Mouse (Mus musculus) megakaryocyte-erythroid progenitor cell, adult 5-6 weeks (primary cell): ENCODE measurements around the gene Shf. TPM values are rescaled to one million over a fixed set of nuclear protein-coding genes. Genes with fewer than 3 reads are reported as not detected.
A peak's percentile ranks its signal among the peaks of the same experiment; 100 is the strongest.

Experiments
- ATAC-seq: replicated peaks from 2 replicates; pipeline ENCODE4 v1.8.0; 2016; ENCODE audit warnings: mild to moderate bottlenecking, inconsistent platforms; ENCODE audit not compliant: severe bottlenecking, poor library complexity, low FRiP score, low TSS enrichment
- total RNA-seq, 2 experiments: library from RNA; stranded (forward) in 1 of 2; stranded (reverse) in 1 of 2; fragments of 200-1000, 215-1000 nt in 1 of 2; fragments of >200 nt in 1 of 2; fragmentation: Nextera tagmentation in 1 of 2; gene quantifications; 2 replicates each; pipeline ENCODE4 v1.2.3; 2014 to 2017

Gene Shf
- total RNA-seq, 2 experiments from 2014 or later: 8.7 to 13.8 TPM

DNA sequence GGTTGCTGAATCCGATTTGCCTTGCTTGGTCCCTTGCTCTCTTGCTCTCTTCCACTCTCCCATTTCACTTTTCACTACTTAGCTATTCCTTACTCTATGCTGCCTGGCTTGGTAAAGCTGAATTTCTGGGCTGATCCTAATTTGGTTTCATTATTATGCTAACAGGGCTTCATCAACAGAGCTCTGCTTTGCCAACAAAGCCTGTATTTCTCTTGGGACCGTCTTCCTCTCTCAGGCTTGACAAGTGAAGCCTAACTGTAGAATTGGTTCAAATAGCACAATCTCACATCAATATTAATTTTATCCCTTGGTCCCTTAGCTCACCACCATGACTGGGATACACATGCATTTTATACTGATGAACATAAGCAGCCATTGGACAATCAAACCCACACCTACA is 57.4 kb downstream of the Shf start:
- no peak for ATAC-seq

DNA sequence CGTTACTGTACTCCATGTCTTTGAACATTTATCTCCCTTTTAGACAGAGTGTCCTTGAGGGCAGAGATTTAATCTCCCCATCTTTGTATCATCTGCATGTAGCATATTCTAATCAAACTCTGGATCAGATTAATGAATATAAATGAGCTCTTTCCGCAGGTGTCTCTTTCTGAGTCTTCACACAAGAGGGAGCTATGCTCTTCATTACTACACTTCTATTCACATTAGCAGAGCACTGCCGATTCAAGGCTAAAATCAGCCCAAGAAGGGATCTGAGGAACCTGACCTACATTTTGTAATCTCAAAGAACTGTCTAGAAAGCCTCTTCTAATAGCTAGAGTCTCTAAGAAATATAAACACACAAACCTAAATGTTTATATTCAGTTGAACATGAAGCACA is 59.3 kb downstream of the Shf start:
- no peak for ATAC-seq

DNA sequence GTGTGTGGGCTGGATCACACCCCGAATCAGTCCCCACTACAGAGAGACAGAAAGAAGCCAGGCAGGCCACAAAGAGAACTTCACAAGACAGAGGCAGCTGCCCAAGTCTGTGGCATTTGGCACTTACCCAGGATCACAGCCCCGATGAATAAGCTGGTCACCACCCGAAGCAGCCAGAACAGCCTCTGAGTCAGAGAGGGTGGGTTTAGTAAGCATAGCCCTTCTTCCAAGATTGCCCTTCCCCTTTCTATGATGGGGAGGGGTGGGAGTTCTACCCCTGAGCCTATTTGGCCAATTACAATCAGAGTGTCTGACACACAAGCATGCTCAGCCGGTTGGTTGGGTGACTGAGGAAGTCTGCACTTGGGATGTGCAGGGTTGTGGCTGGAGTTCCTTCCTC is 62.8 kb downstream of the Shf start:
- ATAC-seq: no peak

DNA sequence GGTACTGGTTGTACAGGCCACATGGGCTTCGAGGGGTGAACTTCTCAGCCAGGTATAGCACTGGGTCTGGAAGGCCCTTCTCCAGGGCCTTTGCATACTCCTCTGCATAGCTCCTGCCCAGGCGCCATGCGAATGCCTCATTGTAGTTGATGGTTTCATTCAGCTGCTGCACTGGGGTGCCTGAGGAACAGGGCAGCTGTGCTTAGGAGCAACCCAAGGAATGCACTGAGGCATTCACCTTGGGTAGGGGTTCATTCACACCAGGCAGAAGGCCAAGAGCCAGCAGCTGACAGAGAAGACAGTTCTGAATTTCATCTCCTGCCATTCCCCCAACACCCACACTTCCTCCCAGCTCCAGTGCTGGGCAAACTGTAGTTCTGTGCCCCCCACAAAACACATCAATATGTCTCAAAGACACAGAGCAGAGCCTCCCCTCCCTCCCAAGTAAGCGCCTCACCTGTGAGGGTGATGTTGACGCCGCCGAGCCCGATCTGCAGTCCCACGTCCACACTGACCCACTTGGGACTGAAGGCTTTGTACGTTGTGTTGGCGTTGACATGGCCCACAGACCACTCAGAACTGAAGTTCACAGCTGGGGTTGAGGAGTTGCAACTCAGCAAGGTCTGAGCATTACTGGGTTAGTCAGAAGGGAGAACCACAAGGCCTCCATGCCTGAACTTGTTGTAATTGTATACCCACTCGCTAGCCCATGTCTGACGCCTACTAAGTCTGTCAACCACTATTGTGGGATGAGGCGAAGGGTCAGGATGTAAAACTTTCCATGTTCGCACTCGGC is 63.7 kb downstream of the Shf start:
- ATAC-seq: no peak

DNA sequence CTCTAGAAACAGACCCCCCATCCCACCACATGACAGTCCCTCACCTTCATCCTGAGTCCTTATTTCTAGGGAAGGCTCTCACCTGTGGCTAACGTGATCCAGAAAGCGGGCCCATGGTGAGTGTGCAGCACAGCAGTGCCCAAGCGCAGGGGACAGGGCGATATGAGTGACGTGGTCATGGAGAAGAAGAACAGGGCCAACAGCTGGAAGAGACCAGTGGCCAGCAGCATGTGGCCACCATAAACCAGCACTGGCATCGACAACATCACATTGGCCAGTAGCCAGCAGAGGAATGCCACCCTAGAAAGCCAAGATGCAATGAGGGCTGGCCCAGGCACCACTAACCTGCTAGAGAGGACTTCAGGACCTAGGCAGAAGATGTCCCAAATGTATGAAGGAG is 64.4 kb downstream of the Shf start:
- no peak for ATAC-seq

DNA sequence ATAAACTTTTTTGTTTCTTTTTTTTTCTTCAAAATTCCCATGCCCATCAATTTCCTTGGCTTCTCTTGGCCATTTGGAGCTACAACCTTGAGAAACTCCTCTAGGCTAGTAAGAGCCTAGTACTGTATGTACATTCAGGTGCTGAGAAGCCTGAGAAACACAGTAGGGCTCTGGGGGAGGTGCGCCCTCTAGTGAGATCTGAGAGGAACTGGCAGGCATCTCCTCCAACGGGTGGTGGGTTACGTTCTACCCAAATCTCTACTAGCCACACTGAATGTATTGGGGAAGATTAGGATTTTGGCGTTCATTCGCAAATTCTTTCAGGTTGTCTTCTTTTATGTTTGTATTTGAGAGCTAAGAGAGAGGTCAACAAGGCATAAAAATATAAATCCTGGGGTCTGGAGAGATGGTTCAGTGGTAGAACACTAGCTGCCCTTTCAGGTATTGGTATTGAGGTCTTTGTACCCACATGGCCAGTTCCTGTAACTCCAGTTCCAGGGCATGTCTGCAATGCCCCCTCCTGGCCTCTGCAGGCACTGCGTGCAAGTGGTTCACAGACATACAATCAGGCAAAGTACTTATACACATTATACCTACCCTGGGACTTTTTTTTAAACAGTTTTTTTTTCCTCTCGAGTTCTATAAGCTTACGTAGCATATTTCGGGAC is 66.3 kb downstream of the Shf start:
- ATAC-seq: peak; percentile 80

DNA sequence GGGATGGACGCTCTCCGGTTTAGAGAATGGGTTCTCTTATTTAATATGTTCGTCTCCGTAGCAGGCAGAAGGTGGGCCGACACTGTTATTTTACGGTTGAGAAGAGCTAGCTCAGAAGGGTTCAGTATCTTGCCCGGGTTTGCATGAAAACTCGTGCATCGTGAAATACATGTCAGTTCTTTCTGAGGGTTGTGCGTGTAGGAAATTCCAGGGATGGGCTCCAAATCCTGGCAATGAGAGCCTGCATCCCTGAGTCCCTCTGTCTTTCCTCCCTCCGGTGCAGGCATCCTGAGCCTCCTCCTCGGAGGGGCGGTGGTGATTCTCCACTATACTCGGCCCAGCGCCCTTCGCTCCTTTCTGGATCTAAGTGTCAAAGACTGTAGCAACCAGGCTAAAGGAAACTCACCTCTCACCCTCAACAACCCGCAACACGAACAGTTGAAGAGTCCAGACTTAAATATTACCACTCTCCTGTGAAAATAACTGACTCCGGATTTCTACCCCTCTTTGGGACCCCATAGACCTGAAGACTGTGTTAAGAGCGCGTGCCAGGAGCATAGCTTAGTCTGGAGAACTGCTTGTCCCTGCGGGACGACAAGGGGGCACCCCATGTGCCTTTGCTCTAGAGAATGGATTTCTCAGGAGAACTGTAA is 66.9 kb downstream of the Shf start:
- ATAC-seq: no peak

DNA sequence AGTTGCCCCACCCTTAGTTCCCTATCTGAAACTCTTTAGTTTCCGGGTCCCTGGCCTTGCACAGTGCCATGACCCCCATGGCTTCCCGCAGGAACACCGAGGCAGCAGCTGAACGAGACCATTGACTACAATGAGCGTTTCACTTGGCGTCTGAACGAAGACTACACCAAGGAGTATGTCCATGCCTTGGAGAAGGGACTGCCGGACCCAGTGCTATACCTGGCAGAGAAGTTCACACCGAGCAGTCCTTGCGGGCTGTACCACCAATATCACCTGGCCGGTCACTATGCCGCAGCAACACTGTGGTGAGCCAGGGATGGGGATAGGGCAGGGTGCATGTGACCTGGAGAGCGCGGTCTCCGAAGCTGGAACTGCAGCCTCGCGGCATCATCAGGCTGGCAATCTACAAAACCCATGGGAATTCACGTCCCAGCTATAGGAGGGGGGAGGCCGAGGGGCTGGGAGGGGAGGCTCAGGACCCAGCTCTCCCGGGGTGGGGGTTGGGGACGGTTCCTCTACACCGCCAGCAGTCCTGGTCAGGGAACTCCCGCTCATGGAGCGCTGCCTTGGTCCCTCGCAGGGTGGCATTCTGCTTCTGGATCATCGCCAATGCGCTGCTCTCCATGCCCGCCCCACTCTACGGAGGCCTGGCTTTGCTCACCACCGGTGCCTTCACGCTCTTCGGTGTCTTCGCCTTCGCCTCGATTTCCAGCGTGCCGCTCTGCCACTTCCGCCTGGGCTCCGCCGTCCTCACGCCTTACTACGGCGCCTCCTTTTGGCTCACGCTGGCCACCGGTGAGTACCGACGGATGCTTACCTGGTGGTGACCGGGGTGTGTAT is 67.7 kb downstream of the Shf start:
- no peak for ATAC-seq

DNA sequence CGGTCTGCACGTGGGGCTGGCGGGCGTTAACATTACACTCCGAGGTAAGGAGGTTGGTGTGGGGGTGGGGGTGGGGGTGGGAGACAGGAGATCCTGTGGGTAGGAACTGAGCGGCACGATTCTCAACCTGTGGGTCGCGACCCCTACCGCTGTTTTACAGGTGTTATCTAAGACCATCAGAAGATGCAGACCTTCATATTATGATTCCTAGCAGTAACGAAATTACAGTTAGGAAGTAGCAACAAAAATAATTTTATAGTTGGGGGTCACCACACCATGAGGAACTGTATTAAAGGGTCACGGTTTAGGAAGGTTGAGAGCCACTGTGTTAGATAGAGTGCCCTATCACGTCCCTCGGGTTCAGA is 68.3 kb downstream of the Shf start:
- ATAC-seq: no peak

DNA sequence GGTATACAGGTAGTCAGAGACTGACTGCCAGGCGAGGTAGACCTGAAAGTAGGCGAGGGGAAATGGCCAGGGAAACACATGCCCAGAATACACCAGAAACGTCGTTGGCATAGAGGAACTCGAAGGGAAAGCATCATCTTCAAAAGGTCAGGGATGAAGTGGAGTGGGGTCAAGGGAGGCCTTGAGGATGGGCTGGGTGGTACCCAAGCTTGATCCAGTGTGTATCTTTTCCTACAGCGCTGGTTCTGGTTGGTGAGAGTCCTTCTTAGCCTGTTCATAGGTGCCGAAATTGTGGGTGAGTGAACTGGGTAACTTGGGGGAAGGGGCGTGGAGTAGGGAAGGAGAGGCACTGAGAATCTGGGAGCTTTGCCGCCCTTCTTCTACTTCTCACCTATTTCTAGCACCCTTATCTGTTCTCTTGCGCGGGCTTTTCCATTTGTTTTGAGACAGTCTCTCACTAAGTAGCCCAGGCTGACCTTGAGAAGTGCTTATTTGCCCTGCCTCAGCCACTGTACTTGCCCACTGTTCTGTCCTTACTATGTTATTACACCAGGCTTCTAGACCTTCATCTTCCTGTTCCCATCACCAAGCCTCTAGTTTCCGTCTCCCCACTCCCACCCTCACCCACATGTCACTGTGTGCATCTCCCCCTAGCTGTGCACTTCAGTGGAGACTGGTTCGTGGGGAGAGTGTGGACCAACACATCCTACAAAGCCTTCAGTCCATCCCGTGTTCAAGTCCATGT is 68.9 kb downstream of the Shf start:
- no peak for ATAC-seq

Other genes starting within 250 kb of the Shf start
- gene B2m, start 221.5 kb downstream of the Shf start, total RNA-seq (2014; fragmentation: Nextera tagmentation): 1,448 and 1,509 TPM in 2 replicates
- gene B2m, start 221.5 kb downstream of the Shf start, total RNA-seq (2017): 1,672 and 1,891 TPM in 2 replicates
- gene Trim69, start 208.5 kb downstream of the Shf start, total RNA-seq (2014; fragmentation: Nextera tagmentation): not detected in 2 replicates
- gene Trim69, start 208.5 kb downstream of the Shf start, total RNA-seq (2017): 0.76 and 1.1 TPM in 2 replicates
- gene Patl2, start 183.0 kb downstream of the Shf start, total RNA-seq (2014; fragmentation: Nextera tagmentation): not detected in 2 replicates
- gene Patl2, start 183.0 kb downstream of the Shf start, total RNA-seq (2017): not detected in 2 replicates
- not detected in 2 replicates for gene Terb2, start 182.9 kb downstream of the Shf start, total RNA-seq (2014; fragmentation: Nextera tagmentation)
- not detected in 2 replicates for gene Terb2, start 182.9 kb downstream of the Shf start, total RNA-seq (2017)
- 89.6 and 95.4 TPM in 2 replicates for gene Sord, start 134.4 kb downstream of the Shf start, total RNA-seq (2014; fragmentation: Nextera tagmentation)
- gene Sord, start 134.4 kb downstream of the Shf start, total RNA-seq (2017): 115 and 122 TPM in 2 replicates
- not detected in 2 replicates for gene Duox2, start 70.7 kb downstream of the Shf start, total RNA-seq (2014; fragmentation: Nextera tagmentation)
- gene Duox2, start 70.7 kb downstream of the Shf start, total RNA-seq (2017): not detected in 2 replicates
- not detected in 2 replicates for gene Duoxa2, start 70.3 kb downstream of the Shf start, total RNA-seq (2014; fragmentation: Nextera tagmentation)
- gene Duoxa2, start 70.3 kb downstream of the Shf start, total RNA-seq (2017): not detected in 2 replicates
- not detected in 2 replicates for gene Duoxa1, start 55.4 kb downstream of the Shf start, total RNA-seq (2014; fragmentation: Nextera tagmentation)
- not detected in 2 replicates for gene Duoxa1, start 55.4 kb downstream of the Shf start, total RNA-seq (2017)
- gene Duox1, start 53.5 kb downstream of the Shf start, total RNA-seq (2014; fragmentation: Nextera tagmentation): not detected in 2 replicates
- gene Duox1, start 53.5 kb downstream of the Shf start, total RNA-seq (2017): not detected in 2 replicates
- 3.5 and 11.6 TPM in 2 replicates for gene Slc28a2, start 57.3 kb upstream of the Shf start, total RNA-seq (2014; fragmentation: Nextera tagmentation)
- gene Slc28a2, start 57.3 kb upstream of the Shf start, total RNA-seq (2017): 3.2 and 4.5 TPM in 2 replicates
- gene Gm14085, start 115.8 kb upstream of the Shf start, total RNA-seq (2014; fragmentation: Nextera tagmentation): 0.28 TPM in 1 of 2 replicates, not detected in the other
- gene Gm14085, start 115.8 kb upstream of the Shf start, total RNA-seq (2017): 0.14 TPM in 1 of 2 replicates, not detected in the other
- 154 and 166 TPM in 2 replicates for gene Gatm, start 242.1 kb upstream of the Shf start, total RNA-seq (2014; fragmentation: Nextera tagmentation)
- gene Gatm, start 242.1 kb upstream of the Shf start, total RNA-seq (2017): 110 and 122 TPM in 2 replicates